Mouse (Mus musculus) liver, adult 2 months (tissue): ENCODE data around the gene Wipf1. TPM values are rescaled to one million over a fixed set of nuclear protein-coding genes. Genes with fewer than 3 reads are reported as not detected.

Experiments
- DNase-seq: peaks from one replicate; pipeline ENCODE4 v3.0.0-alpha.2; 2011; ENCODE audit warnings: low read depth, low spot score; ENCODE audit errors: extremely low read depth
- H3K27ac ChIP-seq: fragments of 200-500 bp; replicated peaks from 2 replicates; pipeline ENCODE4 v1.5.1; 2012; ENCODE audit warnings: low read depth, mild to moderate bottlenecking, control low read depth, inconsistent platforms, low read length; ENCODE audit not compliant: insufficient read depth
- H3K27me3 ChIP-seq: fragments of 200-500 bp; 2 replicates; pipeline ENCODE4 v1.6.1; 2012; ENCODE audit warnings: mild to moderate bottlenecking, moderate library complexity, low read length, inconsistent platforms; ENCODE audit not compliant: control insufficient read depth, insufficient read depth
- H3K36me3 ChIP-seq: fragments of 200-500 bp; 2 replicates; pipeline ENCODE4 v1.6.1; 2012; ENCODE audit warnings: low read length, inconsistent platforms; ENCODE audit not compliant: control insufficient read depth, insufficient read depth
- H3K4me1 ChIP-seq: fragments of 200-500 bp; 2 replicates; pipeline ENCODE4 v1.6.1; 2011; ENCODE audit warnings: low read length; ENCODE audit not compliant: control insufficient read depth, insufficient read depth
- H3K4me3 ChIP-seq: fragments of 200-500 bp; 2 replicates; pipeline ENCODE4 v1.5.1; 2011; ENCODE audit warnings: low read depth, mild to moderate bottlenecking, control low read depth, low read length, moderate library complexity; ENCODE audit not compliant: insufficient read depth
- H3K79me2 ChIP-seq: fragments of 200-500 bp; 2 replicates; pipeline ENCODE4 v1.6.1; 2012; ENCODE audit warnings: inconsistent platforms, mild to moderate bottlenecking, low read length, moderate library complexity; ENCODE audit not compliant: control insufficient read depth, insufficient read depth
- H3K9ac ChIP-seq: fragments of 200-500 bp; 2 replicates; pipeline ENCODE4 v1.6.1; 2012; ENCODE audit warnings: low read depth, mild to moderate bottlenecking, control low read depth, inconsistent platforms, low read length
- CTCF ChIP-seq: fragments of 200-500 bp; IDR thresholded peaks from 2 replicates; pipeline ENCODE4 v1.5.1; 2011; ENCODE audit warnings: low read depth, low read length, control low read depth
- POLR2A ChIP-seq: fragments of 200-500 bp; IDR thresholded peaks from 2 replicates; pipeline ENCODE4 v1.6.1; 2011; ENCODE audit warnings: low read length, control low read depth; ENCODE audit not compliant: insufficient read depth; ENCODE audit errors: extremely low read depth
- WGBS: fragments of 180-500 bp; shearing (Covaris S2); methylation state at CpG from one replicate; pipeline ENCODE4 v1.1.7; 2018; 5-methylcytosine and 5-hydroxymethylcytosine counted together
- polyA plus RNA-seq: library from polyadenylated mRNA; depleted of rRNA; stranded (reverse); fragments of >200 nt; gene quantifications from 2 replicates; pipeline ENCODE4 v1.2.3, GENCODE M21; 2012
- total RNA-seq: library from RNA; depleted of rRNA; stranded (reverse); fragments of >200 nt; gene quantifications from 2 replicates; pipeline ENCODE4 v1.2.3, GENCODE M21; 2014

Wipf1 gene
- total and polyA plus RNA-seq, 2 experiments = 1.4 to 1.7 TPM

- WGBS = 42% methylated on average over 5 of the region's 5 CpGs
Measured at GRCm38 (mm10) chr2:73415892-73416291, 113.6 kb downstream of the Wipf1 start.

GRCm38 (mm10) chr2:73410076-73410475 lies 119.5 kb downstream of the Wipf1 start:
- 94% methylated on average over 8 of the region's 8 CpGs for WGBS
- Histone ChIP-seq H3K27ac (no peak overlapping the region), H3K79me2 (no peaks in the 10 kb centered on the region), H3K36me3 (no peaks in the 10 kb centered on the region), H3K9ac (no peak overlapping the region), H3K4me1 (no peaks in the 10 kb centered on the region; the same call in 1 of the 2 replicates), H3K27me3 (no peaks in the 10 kb centered on the region), H3K4me3 (no peak overlapping the region)
- TF ChIP-seq POLR2A (no peak), CTCF (no peak)
- DNase-seq = no peak

More at GRCm38 (mm10) chr2:73415892-73416291, 113.6 kb downstream of the Wipf1 start:
- peak; percentile 13 for DNase-seq
- no peak overlapping the region for H3K27ac ChIP-seq
- H3K36me3 ChIP-seq = no peaks in the 10 kb centered on the region
- TF ChIP-seq POLR2A = no peak
- TF ChIP-seq CTCF = no peak
- no peak overlapping the region for H3K9ac ChIP-seq
- H3K4me1 ChIP-seq = no peaks in the 10 kb centered on the region
- H3K79me2 ChIP-seq = no peaks in the 10 kb centered on the region
- no peaks in the 10 kb centered on the region for H3K27me3 ChIP-seq
- H3K4me3 ChIP-seq = no peak overlapping the region

GRCm38 (mm10) chr2:73407662-73408061 lies 121.9 kb downstream of the Wipf1 start:
- Histone ChIP-seq H3K9ac (no peak overlapping the region), H3K4me3 (no peak overlapping the region), H3K36me3 (no peaks in the 10 kb centered on the region), H3K4me1 (no peaks in the 10 kb centered on the region; the same call in 1 of the 2 replicates), H3K27me3 (no peaks in the 10 kb centered on the region), H3K79me2 (no peaks in the 10 kb centered on the region), H3K27ac (no peak overlapping the region)
- DNase-seq = no peak
- 55% methylated on average over 4 of the region's 4 CpGs for WGBS
- no peak for TF ChIP-seq POLR2A
- no peak for TF ChIP-seq CTCF

- Histone ChIP-seq H3K79me2 (no peaks in the 10 kb centered on the region), H3K9ac (no peak overlapping the region), H3K4me3 (no peak overlapping the region), H3K27me3 (no peaks in the 10 kb centered on the region), H3K4me1 (no peaks in the 10 kb centered on the region; the same call in 1 of the 2 replicates), H3K36me3 (no peaks in the 10 kb centered on the region), H3K27ac (no peak overlapping the region)
- TF ChIP-seq CTCF (no peak), POLR2A (no peak)
- WGBS = 47% methylated on average over 9 of the region's 9 CpGs
- peak; percentile 50 for DNase-seq
Measured at GRCm38 (mm10) chr2:73406336-73406915, 123.1 kb downstream of the Wipf1 start.

- Histone ChIP-seq H3K9ac (no peak overlapping the region), H3K27ac (no peak overlapping the region), H3K79me2 (no peaks in the 10 kb centered on the region), H3K4me3 (no peak overlapping the region), H3K4me1 (no peaks in the 10 kb centered on the region; the same call in 1 of the 2 replicates), H3K36me3 (no peaks in the 10 kb centered on the region), H3K27me3 (no peaks in the 10 kb centered on the region)
- no peak for DNase-seq
- no peak for TF ChIP-seq POLR2A
- no peak for TF ChIP-seq CTCF
- 88% methylated on average over 7 of the region's 7 CpGs for WGBS
Measured at GRCm38 (mm10) chr2:73404980-73405379, 124.6 kb downstream of the Wipf1 start.

GRCm38 (mm10) chr2:73404442-73404841 lies 125.1 kb downstream of the Wipf1 start:
- no peak overlapping the region for H3K9ac ChIP-seq
- H3K27me3 ChIP-seq = no peaks in the 10 kb centered on the region
- no peak overlapping the region for H3K4me3 ChIP-seq
- DNase-seq = no peak
- H3K36me3 ChIP-seq = no peaks in the 10 kb centered on the region
- 92% methylated on average over 9 of the region's 9 CpGs for WGBS
- no peaks in the 10 kb centered on the region; the same call in 1 of the 2 replicates for H3K4me1 ChIP-seq
- no peak overlapping the region for H3K27ac ChIP-seq
- no peaks in the 10 kb centered on the region for H3K79me2 ChIP-seq
- TF ChIP-seq CTCF (no peak), POLR2A (no peak)
